Mouse (Mus musculus) left cerebral cortex, adult 11 months (tissue): Measurements from ENCODE around the gene Gm37240.

Source experiments
- DNase-seq: peaks from one replicate; pipeline ENCODE4 v3.0.0; 2022; ENCODE audit warnings: low spot score

Gene Gm37240

GRCm38 (mm10) chr3:85749348-85749747, 138.0 kb downstream of the Gm37240 start:
- DNase-seq = no peak

GRCm38 (mm10) chr3:85748863-85749262, 138.5 kb downstream of the Gm37240 start:
- no peak for DNase-seq

GRCm38 (mm10) chr3:85746116-85746515, 141.2 kb downstream of the Gm37240 start:
- DNase-seq = no peak

- no peak for DNase-seq
These were observed 145.6 kb downstream of the Gm37240 start for GRCm38 (mm10) chr3:85741767-85742166.

- no peak for DNase-seq
These were observed 148.7 kb downstream of the Gm37240 start for GRCm38 (mm10) chr3:85738591-85738990.

GRCm38 (mm10) chr3:85733939-85734729, 153.2 kb downstream of the Gm37240 start:
- DNase-seq = no peak

- no peak for DNase-seq
These were observed 160.1 kb downstream of the Gm37240 start for GRCm38 (mm10) chr3:85727171-85727570.

GRCm38 (mm10) chr3:85725971-85726370, 161.3 kb downstream of the Gm37240 start:
- DNase-seq = no peak

GRCm38 (mm10) chr3:85725110-85725509, 162.2 kb downstream of the Gm37240 start:
- no peak for DNase-seq

- DNase-seq = no peak
These were observed 164.7 kb downstream of the Gm37240 start for GRCm38 (mm10) chr3:85722581-85722980.

GRCm38 (mm10) chr3:85715764-85716297, 171.5 kb downstream of the Gm37240 start:
- DNase-seq = no peak

GRCm38 (mm10) chr3:85713936-85714709, 173.2 kb downstream of the Gm37240 start:
- no peak for DNase-seq

GRCm38 (mm10) chr3:85710695-85711094, 176.6 kb downstream of the Gm37240 start:
- DNase-seq = no peak

GRCm38 (mm10) chr3:85707421-85707820, 179.9 kb downstream of the Gm37240 start:
- no peak for DNase-seq

GRCm38 (mm10) chr3:85703141-85703882, 184.0 kb downstream of the Gm37240 start:
- no peak for DNase-seq

GRCm38 (mm10) chr3:85698496-85698895, 188.8 kb downstream of the Gm37240 start:
- DNase-seq = no peak

- no peak for DNase-seq
These were observed 192.3 kb downstream of the Gm37240 start for GRCm38 (mm10) chr3:85695056-85695455.

- DNase-seq = no peak
These were observed 194.3 kb downstream of the Gm37240 start for GRCm38 (mm10) chr3:85693013-85693412.

- DNase-seq = no peak
These were observed 196.2 kb downstream of the Gm37240 start for GRCm38 (mm10) chr3:85691134-85691533.

GRCm38 (mm10) chr3:85688341-85688740, 199.0 kb downstream of the Gm37240 start:
- DNase-seq = no peak

- DNase-seq = no peak
These were observed 202.0 kb downstream of the Gm37240 start for GRCm38 (mm10) chr3:85685271-85685670.

GRCm38 (mm10) chr3:85683618-85684017, 203.7 kb downstream of the Gm37240 start:
- no peak for DNase-seq
